Mouse (Mus musculus) heart, postnatal 0 days (tissue): ENCODE results near the gene Cacnb1.

ENCODE experiments used
- CTCF ChIP-seq: IDR thresholded peaks from 2 replicates; pipeline ENCODE4 v1.5.1; 2016; ENCODE audit warnings: antibody characterized with exemption, control low read depth, low read depth
- EP300 ChIP-seq: IDR thresholded peaks from 2 replicates; pipeline ENCODE4 v1.6.1; 2016; ENCODE audit warnings: antibody characterized with exemption, low read depth

DNA sequence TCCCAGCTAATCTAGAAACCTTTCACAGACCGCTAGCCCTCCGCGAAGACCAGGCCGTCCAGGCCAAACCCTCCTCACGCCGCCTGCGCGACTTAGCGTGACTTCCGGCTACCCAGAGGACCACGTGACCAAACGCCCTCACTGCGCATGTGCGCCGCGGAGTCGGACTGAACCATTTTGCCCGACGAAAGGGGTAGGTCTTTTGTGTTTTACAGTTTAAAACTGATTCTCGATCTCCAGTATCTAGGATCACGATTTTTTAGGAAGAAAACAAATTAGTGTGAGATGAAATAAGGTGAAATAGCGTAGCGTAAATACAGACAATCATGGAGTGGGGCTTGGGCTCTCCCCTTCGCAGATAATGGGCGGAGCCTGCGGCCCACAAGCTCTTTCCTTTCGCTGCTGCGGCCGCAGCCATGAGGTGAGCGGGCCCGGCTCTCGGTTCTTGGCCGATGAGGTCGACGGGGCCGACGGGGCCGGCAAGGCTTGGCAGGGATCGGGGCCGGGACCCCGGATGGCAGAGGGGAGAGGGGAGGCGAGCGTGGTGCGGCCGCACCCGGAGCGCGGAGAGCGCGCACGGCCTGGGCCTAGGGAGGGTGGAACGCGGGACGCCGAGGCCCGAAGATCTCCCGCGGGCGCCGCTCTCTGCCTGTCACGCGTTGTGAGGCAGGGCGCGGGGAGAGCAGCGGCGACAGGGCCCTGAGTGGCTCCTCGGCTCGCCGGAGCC, 3.9 kb upstream of the Cacnb1 start, which contains the start of gene Rpl19:
- TF ChIP-seq EP300 (peak; percentile 88), CTCF (no peak)
